Mouse (Mus musculus) heart, embryonic 14.5 days (tissue): Measurements from ENCODE around the gene Erbin. TPM values are rescaled to one million over a fixed set of nuclear protein-coding genes. Genes with fewer than 3 reads are reported as not detected.

Source experiments
- ATAC-seq: fragments of 200-750 bp; cut with Nextera tagmentation; 2 replicates; pipeline ENCODE4 v1.8.0; 2017; ENCODE audit warnings: low read depth, moderate TSS enrichment; ENCODE audit not compliant: insufficient number of reproducible peaks, insufficient read depth, low FRiP score
- H3K27ac ChIP-seq, 2 experiments: fragments of 200-500 bp in 1 of 2; fragments of 300-500 bp in 1 of 2; sonication (generic) in 1 of 2; replicated peaks in 1 of 2; 2 replicates each; pipeline ENCODE4 v1.5.1; 2012 to 2014; ENCODE audit warnings: low read depth in 2 of 2, low read length in 2 of 2, control low read depth in 1 of 2, mild to moderate bottlenecking in 1 of 2, mixed read lengths in 1 of 2; ENCODE audit not compliant: control insufficient read depth in 1 of 2, insufficient read depth in 1 of 2
- H3K27me3 ChIP-seq: fragments of 300-500 bp; sonication (generic); 2 replicates; pipeline ENCODE4 v1.6.1; 2014; ENCODE audit warnings: mild to moderate bottlenecking, low read length, control low read depth; ENCODE audit not compliant: control insufficient read depth, insufficient read depth
- H3K36me3 ChIP-seq: fragments of 300-500 bp; sonication (generic); 2 replicates; pipeline ENCODE4 v1.6.1; 2014; ENCODE audit warnings: mild to moderate bottlenecking, control low read depth, low read length, mixed read lengths; ENCODE audit not compliant: control insufficient read depth, insufficient read depth
- H3K4me1 ChIP-seq, 2 experiments: fragments of 200-500 bp in 1 of 2; fragments of 300-500 bp in 1 of 2; sonication (generic) in 1 of 2; 2 replicates each; pipeline ENCODE4 v1.6.1; 2012 to 2014; ENCODE audit warnings: low read length in 2 of 2, control low read depth in 1 of 2, mixed read lengths in 1 of 2; ENCODE audit not compliant: control insufficient read depth in 2 of 2, insufficient read depth in 2 of 2
- H3K4me2 ChIP-seq: fragments of 300-500 bp; sonication (generic); 2 replicates; pipeline ENCODE4 v1.6.1; 2014; ENCODE audit warnings: mild to moderate bottlenecking, low read length
- H3K4me3 ChIP-seq, 2 experiments: fragments of 200-500 bp in 1 of 2; fragments of 300-500 bp in 1 of 2; sonication (generic) in 1 of 2; 2 replicates each; pipeline ENCODE4 v1.5.1; 2012 to 2014; ENCODE audit warnings: low read length in 2 of 2, mild to moderate bottlenecking in 2 of 2, control low read depth in 1 of 2, low read depth in 1 of 2, moderate library complexity in 1 of 2; ENCODE audit not compliant: control insufficient read depth in 1 of 2, insufficient read depth in 1 of 2
- H3K9ac ChIP-seq: fragments of 300-500 bp; sonication (generic); 2 replicates; pipeline ENCODE4 v1.6.1; 2014; ENCODE audit warnings: mild to moderate bottlenecking, low read length
- H3K9me3 ChIP-seq: fragments of 300-500 bp; sonication (generic); 2 replicates; pipeline ENCODE4 v1.6.1; 2016; ENCODE audit warnings: low read length, control low read depth; ENCODE audit not compliant: control insufficient read depth
- WGBS: fragments of 180-500 bp; shearing (Covaris S2); extraction: QIAGEN DNeasy Blood & Tissue Kit; methylation state at CpG from one replicate; pipeline ENCODE4 v1.1.7; 2014; 5-methylcytosine and 5-hydroxymethylcytosine counted together
- polyA plus RNA-seq: library from polyadenylated mRNA; unstranded; fragments of >200 nt; fragmentation: Nextera tagmentation; extraction: Ambion mirVana; gene quantifications from 2 replicates; pipeline ENCODE4 v1.2.1, GENCODE M21; 2014

The Erbin gene
- polyA plus RNA-seq, 1 experiment from 2014 or later = 24.8 TPM

GRCm38 (mm10) chr13:103773407-103774118, 146.8 kb downstream of the Erbin start:
- H3K27ac ChIP-seq = peak overlapping the region; percentile 95 to 100
- peaks cover 15% of the 10 kb centered on the region for H3K36me3 ChIP-seq
- ATAC-seq = peak; percentile 62
- H3K9me3 ChIP-seq = no peaks in the 10 kb centered on the region
- 2% methylated on average over 36 of the region's 36 CpGs for WGBS
- peak overlapping the region; percentile 80 for H3K4me2 ChIP-seq
- H3K9ac ChIP-seq = peak overlapping the region; percentile 81
- H3K27me3 ChIP-seq = no peaks in the 10 kb centered on the region
- peak overlapping the region; percentile 60 to 97 for H3K4me3 ChIP-seq
- peaks cover 0 to 19% of the 10 kb centered on the region in 2 experiments; a peak in 3 of 4 replicates for H3K4me1 ChIP-seq

- peaks cover 0 to 19% of the 10 kb centered on the region in 2 experiments; a peak in 3 of 4 replicates for H3K4me1 ChIP-seq
- ATAC-seq = no peak
- peak overlapping the region; percentile 80 for H3K4me2 ChIP-seq
- no peaks in the 10 kb centered on the region for H3K27me3 ChIP-seq
- H3K36me3 ChIP-seq = peaks cover 16% of the 10 kb centered on the region
- WGBS = 22% methylated on average over 5 of the region's 5 CpGs
- H3K9ac ChIP-seq = peak overlapping the region; percentile 81
- H3K9me3 ChIP-seq = no peaks in the 10 kb centered on the region
- H3K4me3 ChIP-seq = peak overlapping the region; percentile 16 to 60; a peak in 3 of 4 replicates
- H3K27ac ChIP-seq = peak overlapping the region in 1 of 2 experiments; percentile 95; a peak in 2 of 4 replicates
These were observed 147.4 kb downstream of the Erbin start for GRCm38 (mm10) chr13:103772917-103773316.

GRCm38 (mm10) chr13:103770821-103771220, 149.5 kb downstream of the Erbin start:
- no peak overlapping the region for H3K4me3 ChIP-seq

More at GRCm38 (mm10) chr13:103770821-103771220, 149.5 kb downstream of the Erbin start:
- Histone ChIP-seq H3K27ac (no peak overlapping the region), H3K9me3 (no peaks in the 10 kb centered on the region), H3K9ac (no peak overlapping the region), H3K27me3 (no peaks in the 10 kb centered on the region), H3K36me3 (peaks cover 36% of the 10 kb centered on the region), H3K4me2 (no peak overlapping the region), H3K4me1 (peaks cover 0 to 19% of the 10 kb centered on the region in 2 experiments; a peak in 3 of 4 replicates)
- ATAC-seq = no peak

Other genes starting within 250 kb of the Erbin start
- 60.1 and 62.6 TPM in 2 replicates for gene Srek1, start 145.9 kb downstream of the Erbin start, polyA plus RNA-seq
- 25.0 and 25.6 TPM in 2 replicates for gene Nln, start 189.1 kb upstream of the Erbin start, polyA plus RNA-seq
- gene Sgtb, start 189.2 kb upstream of the Erbin start, polyA plus RNA-seq = 2.2 and 2.9 TPM in 2 replicates